ENCODE assay signal across 8 mouse cellular contexts in genomic region chr4:128858226-128858625, GRCm38 (mm10). TPM values are rescaled to one million over a fixed set of nuclear protein-coding genes. Genes with fewer than 3 reads are reported as not detected.
A peak's percentile ranks its signal among the peaks of the same experiment; 100 is the strongest.
DNase-seq lines count a peak whose midpoint lies in the region; ATAC-seq and TF ChIP-seq lines count a peak whose summit lies in the region.
"Not testable (repeated sequence)": the region's sequence is repeated elsewhere in the genome, so short reads cannot be mapped to it uniquely, and the experiment has no call there.

No protein-coding gene starts in this region.

- H3K27ac ChIP-seq in heart, adult 2 months; liver, embryonic 11.5 days (ENCODE audit: low read depth, low read length): not testable (repeated sequence)

- H3K4me2 ChIP-seq in liver, embryonic 11.5 days = not testable (repeated sequence)

- not testable (repeated sequence) for H3K9ac ChIP-seq in heart, adult 2 months (ENCODE audit: low read depth, low read length); liver, embryonic 11.5 days (ENCODE audit: low read depth, low read length)

- not testable (repeated sequence) for H3K4me1 ChIP-seq in heart, adult 2 months (ENCODE audit: control insufficient read depth, insufficient read depth, low read length)
- peaks cover 22% of the 10 kb centered on the region for H3K4me1 ChIP-seq in liver, embryonic 11.5 days (replicated peaks; ENCODE audit: control insufficient read depth, insufficient read depth, low read length)

- not testable (repeated sequence) for H3K36me3 ChIP-seq in heart, adult 2 months (ENCODE audit: control insufficient read depth, insufficient read depth, low read length); liver, embryonic 11.5 days (ENCODE audit: control insufficient read depth, insufficient read depth, low read length)

- H3K4me3 ChIP-seq in heart, adult 2 months; liver, embryonic 11.5 days (ENCODE audit: low read depth, low read length): not testable (repeated sequence)

- not testable (repeated sequence) for H3K9me3 ChIP-seq in liver, embryonic 11.5 days (ENCODE audit: control insufficient read depth, low read length)

- DNase-seq in CD4-positive helper T cell, adult 2 months (ENCODE audit: low read depth, low spot score) = peak; percentile 73
- peak; percentile 79 for DNase-seq in adrenal gland, postnatal 25 days
- DNase-seq in embryo, embryonic 11 days = peak; percentile 72
- DNase-seq in heart, adult 2 months = peak; percentile 50 to 68
- DNase-seq in kidney, postnatal 25 days = peak; percentile 81 to 87
- peak; percentile 64 for DNase-seq in liver, embryonic 11.5 days (ENCODE audit: low spot score)
- DNase-seq in ovary, postnatal 14 days (ENCODE audit: low spot score) = peak; percentile 75
- peak; percentile 85 for DNase-seq in testis, postnatal 10 days (ENCODE audit: low spot score)

- not testable (repeated sequence) for TF ChIP-seq POLR2A in heart, adult 2 months (IDR thresholded peaks at IDR 0.05; ENCODE audit: insufficient read depth, low read depth, low read length)

- TF ChIP-seq CTCF in heart, adult 2 months (IDR thresholded peaks at IDR 0.05) = peak; percentile 69

- not testable (repeated sequence) for ATAC-seq in liver, embryonic 11.5 days (replicated peaks; ENCODE audit: low FRiP score)

- intact Hi-C loops in heart, adult 2 months (cut with DNase I) = loop anchor here (1.0 to 5.0 kb wide), 4 partner anchors 51 to 241 kb away; partner anchors contain the start of genes Tlr12 and Zfp362

- H3K79me2 ChIP-seq in heart, adult 2 months (replicated peaks; ENCODE audit: control insufficient read depth, insufficient read depth, low read length) = not testable (repeated sequence)

- not testable (repeated sequence) for H3K27me3 ChIP-seq in heart, adult 2 months (ENCODE audit: control insufficient read depth, insufficient read depth, low read length); liver, embryonic 11.5 days (replicated peaks; ENCODE audit: control insufficient read depth, insufficient read depth, low read length)

- peak; percentile 51; the same call in 1 of the 2 replicates for TF ChIP-seq EP300 in heart, adult 2 months (IDR thresholded peaks at IDR 0.05; ENCODE audit: insufficient read depth, low read depth, low read length)

RNA-seq across cellular contexts. Expression of gene Trim62, which starts 25.2 kb away (rescaled TPM):
- total RNA-seq in adrenal gland, postnatal 25 days (2021) = 14.3 and 17.9 TPM in 2 replicates
- 1 to 10 TPM; 1.2 to 1.5 TPM for total RNA-seq in heart, adult 2 months (2021)
- polyA plus RNA-seq in heart, adult 2 months (2012; rRNA removed) = 1.2 and 1.3 TPM in 2 replicates
- polyA plus RNA-seq in liver, embryonic 11.5 days (2014; fragmentation: Nextera tagmentation; extraction: Ambion mirVana) = 3.0 and 4.3 TPM in 2 replicates

RNA-seq across cellular contexts. Expression of gene Zfp362, which starts 52.4 kb away (rescaled TPM):
- total RNA-seq in adrenal gland, postnatal 25 days (2021) = 30.3 and 38.6 TPM in 2 replicates
- 10 to 100 TPM; 11.9 to 12.8 TPM for total RNA-seq in heart, adult 2 months (2021)
- polyA plus RNA-seq in heart, adult 2 months (2012; rRNA removed) = 13.2 and 18.8 TPM in 2 replicates
- polyA plus RNA-seq in liver, embryonic 11.5 days (2014; fragmentation: Nextera tagmentation; extraction: Ambion mirVana) = 23.1 and 25.3 TPM in 2 replicates
